Mouse (Mus musculus) CH12.LX (cell line): ENCODE measurements around the gene Gm17949. TPM values are rescaled to one million over a fixed set of nuclear protein-coding genes. Genes with fewer than 3 reads are reported as not detected.

Experiments
- DNase-seq: peaks from one replicate; pipeline ENCODE4 v3.0.0-alpha.2; 2013; ENCODE audit errors: extremely low read depth
- H3K27ac ChIP-seq: 2 replicates; pipeline ENCODE4 v1.5.1; 2012; ENCODE audit warnings: low read depth, mild to moderate bottlenecking, control low read depth, moderate library complexity; ENCODE audit not compliant: insufficient read depth
- H3K27me3 ChIP-seq: replicated peaks from 2 replicates; pipeline ENCODE3; 2012; ENCODE audit warnings: inconsistent platforms
- H3K36me3 ChIP-seq, 2 experiments: replicated peaks in 1 of 2; 2 replicates each; pipeline versions ENCODE3 to v1.6.1; 2012; ENCODE audit warnings: inconsistent platforms in 1 of 2, low read length in 1 of 2, mild to moderate bottlenecking in 1 of 2, mixed read lengths in 1 of 2, moderate library complexity in 1 of 2; ENCODE audit not compliant: control insufficient read depth in 1 of 2, insufficient read depth in 1 of 2
- H3K4me1 ChIP-seq, 2 experiments: 2 replicates each; pipeline ENCODE4 v1.6.1; 2012; ENCODE audit warnings: inconsistent platforms in 1 of 2, moderate library complexity in 1 of 2; ENCODE audit not compliant: insufficient read depth in 2 of 2, control insufficient read depth in 1 of 2
- H3K4me2 ChIP-seq: 2 replicates; pipeline ENCODE4 v1.6.1; 2012; ENCODE audit warnings: low read depth, mild to moderate bottlenecking, control low read depth; ENCODE audit not compliant: poor library complexity, insufficient read depth, severe bottlenecking
- H3K4me3 ChIP-seq, 3 experiments: fragments of 150-350 bp in 1 of 3; sonication (generic) in 1 of 3; replicated peaks in 1 of 3; 2 replicates each; pipeline versions ENCODE3 to v1.5.1; 2011 to 2012; ENCODE audit warnings: low read depth in 2 of 3, low read length in 2 of 3, mild to moderate bottlenecking in 2 of 3, moderate library complexity in 2 of 3, control low read depth in 1 of 3, improper control_type of control experiment in 1 of 3, inconsistent platforms in 1 of 3, mixed read lengths in 1 of 3; ENCODE audit not compliant: poor library complexity in 1 of 3
- H3K79me2 ChIP-seq: replicated peaks from 2 replicates; pipeline ENCODE4 v1.6.1; 2012; ENCODE audit warnings: mild to moderate bottlenecking, moderate library complexity; ENCODE audit not compliant: control insufficient read depth, poor library complexity, insufficient read depth, severe bottlenecking; ENCODE audit errors: extremely low read depth
- H3K9ac ChIP-seq: 2 replicates; pipeline ENCODE4 v1.6.1; 2012; ENCODE audit warnings: low read depth, mild to moderate bottlenecking, control low read depth, moderate library complexity; ENCODE audit not compliant: insufficient read depth
- H3K9me3 ChIP-seq: replicated peaks from 2 replicates; pipeline ENCODE3; 2012; ENCODE audit warnings: low read length, inconsistent platforms, mixed read lengths
- BHLHE40 ChIP-seq: IDR thresholded peaks from 2 replicates; pipeline ENCODE4 v1.6.1; 2011; ENCODE audit warnings: mild to moderate bottlenecking, low read depth, low read length, improper control_type of control experiment
- CHD1 ChIP-seq: IDR thresholded peaks from 2 replicates; pipeline ENCODE4 v1.6.1; 2012; ENCODE audit warnings: low read depth, low read length, improper control_type of control experiment, inconsistent platforms
- CHD2 ChIP-seq: IDR thresholded peaks from 2 replicates; pipeline ENCODE4 v1.6.1; 2011; ENCODE audit warnings: low read length, improper control_type of control experiment
- CTCF ChIP-seq, 2 experiments: IDR thresholded peaks in 1 of 2; conservative IDR thresholded peaks in 1 of 2; 2 replicates each; pipeline ENCODE4 v1.5.1; 2011 to 2012; ENCODE audit warnings: low read depth in 2 of 2, low read length in 2 of 2, improper control_type of control experiment in 1 of 2, inconsistent platforms in 1 of 2, mild to moderate bottlenecking in 1 of 2, moderate library complexity in 1 of 2
- ELF1 ChIP-seq: IDR thresholded peaks from 2 replicates; pipeline ENCODE4 v1.6.1; 2014; ENCODE audit warnings: low read depth, mild to moderate bottlenecking, inconsistent platforms, low read length, improper control_type of control experiment
- EP300 ChIP-seq: IDR thresholded peaks from 2 replicates; pipeline ENCODE4 v1.6.1; 2011; ENCODE audit warnings: low read length, improper control_type of control experiment
- ETS1 ChIP-seq: conservative IDR thresholded peaks from 2 replicates; pipeline ENCODE4 v1.6.1; 2012; ENCODE audit warnings: low read depth, mild to moderate bottlenecking, inconsistent platforms, low read length, improper control_type of control experiment, moderate library complexity
- GABPA ChIP-seq: IDR thresholded peaks from 2 replicates; pipeline ENCODE4 v1.6.1; 2012; ENCODE audit warnings: low read depth, low read length, improper control_type of control experiment, inconsistent platforms; ENCODE audit not compliant: insufficient replicate concordance
- HCFC1 ChIP-seq: IDR thresholded peaks from 2 replicates; pipeline ENCODE4 v1.6.1; 2012; ENCODE audit warnings: low read depth, mild to moderate bottlenecking, inconsistent platforms, low read length, improper control_type of control experiment
- IRF4 ChIP-seq: IDR thresholded peaks from 2 replicates; pipeline ENCODE4 v1.6.1; 2014; ENCODE audit warnings: low read depth, mild to moderate bottlenecking, inconsistent platforms, low read length, improper control_type of control experiment
- JUN ChIP-seq: IDR thresholded peaks from 2 replicates; pipeline ENCODE4 v1.6.1; 2011; ENCODE audit warnings: low read depth, mild to moderate bottlenecking, low read length, improper control_type of control experiment, moderate library complexity; ENCODE audit not compliant: insufficient read depth
- JUND ChIP-seq: conservative IDR thresholded peaks from 2 replicates; pipeline ENCODE4 v1.6.1; 2011; ENCODE audit warnings: low read depth, low read length, improper control_type of control experiment
- MAFK ChIP-seq: IDR thresholded peaks from 2 replicates; pipeline ENCODE4 v1.6.1; 2011; ENCODE audit warnings: low read length, improper control_type of control experiment; ENCODE audit not compliant: insufficient replicate concordance
- MAX ChIP-seq: IDR thresholded peaks from 2 replicates; pipeline ENCODE4 v1.6.1; 2011; ENCODE audit warnings: low read length, improper control_type of control experiment
- MAZ ChIP-seq: IDR thresholded peaks from 2 replicates; pipeline ENCODE4 v1.6.1; 2012; ENCODE audit warnings: low read depth, mild to moderate bottlenecking, inconsistent platforms, low read length, improper control_type of control experiment, moderate library complexity
- MEF2A ChIP-seq: IDR thresholded peaks from 2 replicates; pipeline ENCODE4 v1.6.1; 2014; ENCODE audit warnings: low read depth, mild to moderate bottlenecking, inconsistent platforms, low read length, improper control_type of control experiment, borderline replicate concordance
- MXI1 ChIP-seq: IDR thresholded peaks from 2 replicates; pipeline ENCODE4 v1.6.1; 2011; ENCODE audit warnings: mild to moderate bottlenecking, low read depth, low read length, improper control_type of control experiment
- MYC ChIP-seq: IDR thresholded peaks from 2 replicates; pipeline ENCODE4 v1.6.1; 2011; ENCODE audit warnings: low read depth, mild to moderate bottlenecking, improper control_type of control experiment, low read length
- NELFE ChIP-seq: IDR thresholded peaks from 2 replicates; pipeline ENCODE4 v1.6.1; 2011; ENCODE audit warnings: low read depth, low read length, improper control_type of control experiment
- NRF1 ChIP-seq: IDR thresholded peaks from 2 replicates; pipeline ENCODE4 v1.6.1; 2014; ENCODE audit warnings: low read depth, mild to moderate bottlenecking, inconsistent platforms, low read length, improper control_type of control experiment, moderate library complexity
- PAX5 ChIP-seq: IDR thresholded peaks from 2 replicates; pipeline ENCODE4 v1.6.1; 2012; ENCODE audit warnings: low read length, inconsistent platforms, mixed read lengths
- POLR2A ChIP-seq: IDR thresholded peaks from 2 replicates; pipeline ENCODE4 v1.6.1; 2011; ENCODE audit warnings: low read depth, mild to moderate bottlenecking, improper control_type of control experiment, low read length
- POLR2AphosphoS2 ChIP-seq: IDR thresholded peaks from 2 replicates; pipeline ENCODE4 v1.6.1; 2011; ENCODE audit warnings: low read depth, low read length, improper control_type of control experiment
- RCOR1 ChIP-seq: conservative IDR thresholded peaks from 2 replicates; pipeline ENCODE4 v1.6.1; 2012; ENCODE audit warnings: low read depth, mild to moderate bottlenecking, inconsistent platforms, low read length, improper control_type of control experiment
- SIN3A ChIP-seq: IDR thresholded peaks from 2 replicates; pipeline ENCODE4 v1.6.1; 2012; ENCODE audit warnings: low read length, improper control_type of control experiment, inconsistent platforms
- SMC3 ChIP-seq: IDR thresholded peaks from 2 replicates; pipeline ENCODE4 v1.6.1; 2011; ENCODE audit warnings: low read depth, low read length, improper control_type of control experiment
- TBP ChIP-seq: conservative IDR thresholded peaks from 2 replicates; pipeline ENCODE4 v1.6.1; 2011; ENCODE audit warnings: low read depth, low read length, improper control_type of control experiment
- TCF12 ChIP-seq: IDR thresholded peaks from 2 replicates; pipeline ENCODE4 v1.6.1; 2014; ENCODE audit warnings: low read depth, mild to moderate bottlenecking, inconsistent platforms, low read length, improper control_type of control experiment
- UBTF ChIP-seq: IDR thresholded peaks from 2 replicates; pipeline ENCODE4 v1.6.1; 2012; ENCODE audit warnings: low read depth, mild to moderate bottlenecking, inconsistent platforms, low read length, improper control_type of control experiment, moderate library complexity
- USF1 ChIP-seq: IDR thresholded peaks from 2 replicates; pipeline ENCODE4 v1.6.1; 2014; ENCODE audit warnings: low read depth, mild to moderate bottlenecking, inconsistent platforms, low read length, improper control_type of control experiment
- USF2 ChIP-seq: conservative IDR thresholded peaks from 2 replicates; pipeline ENCODE4 v1.6.1; 2011; ENCODE audit warnings: low read depth, low read length, improper control_type of control experiment
- ZC3H11A ChIP-seq: IDR thresholded peaks from 2 replicates; pipeline ENCODE4 v1.6.1; 2012; ENCODE audit warnings: low read depth, mild to moderate bottlenecking, inconsistent platforms, low read length, improper control_type of control experiment
- ZKSCAN1 ChIP-seq: IDR thresholded peaks from 2 replicates; pipeline ENCODE4 v1.6.1; 2012; ENCODE audit warnings: low read depth, inconsistent platforms, low read length, improper control_type of control experiment, borderline replicate concordance
- ZMIZ1 ChIP-seq: IDR thresholded peaks from 2 replicates; pipeline ENCODE4 v1.6.1; 2012; ENCODE audit warnings: low read depth, mild to moderate bottlenecking, inconsistent platforms, low read length, improper control_type of control experiment
- ZNF384 ChIP-seq: IDR thresholded peaks from 2 replicates; pipeline ENCODE4 v1.6.1; 2012; ENCODE audit warnings: low read depth, low read length, improper control_type of control experiment, inconsistent platforms
- dilution Hi-C: fragments of 300-500 bp; cut with MboI; formaldehyde crosslinking; loops from 2 replicates; pipeline ENCODE4 v1.14.3; 2020; ENCODE audit warnings: low sequenced_read_pairs; ENCODE audit not compliant: extremely low pct_unique_long_range_greater_than_20kb, extremely low pct_ligation_motif_present
- in situ Hi-C: fragments of 300-500 bp; cut with MboI; formaldehyde crosslinking; loops from 3 replicates; pipeline ENCODE4 v1.14.3; 2019; ENCODE audit warnings: low sequenced_read_pairs, low pct_ligation_motif_present, low pct_unique_long_range_greater_than_20kb, mixed read lengths
- polyA plus RNA-seq: library from polyadenylated mRNA; unstranded; fragments of >175 nt; gene quantifications from 2 replicates; pipeline ENCODE4 v1.2.1, GENCODE M21; 2012; ENCODE audit warnings: low read depth; ENCODE audit not compliant: insufficient read length
- total RNA-seq, 2 experiments: library from RNA; depleted of rRNA; stranded (reverse); fragments of 300-350 nt in 1 of 2; fragments of >200 nt in 1 of 2; gene quantifications; 2 replicates each; pipeline ENCODE4 v1.2.3; 2012 to 2014

Gm17949 gene
- total and polyA plus RNA-seq, 3 experiments: not detected

DNA sequence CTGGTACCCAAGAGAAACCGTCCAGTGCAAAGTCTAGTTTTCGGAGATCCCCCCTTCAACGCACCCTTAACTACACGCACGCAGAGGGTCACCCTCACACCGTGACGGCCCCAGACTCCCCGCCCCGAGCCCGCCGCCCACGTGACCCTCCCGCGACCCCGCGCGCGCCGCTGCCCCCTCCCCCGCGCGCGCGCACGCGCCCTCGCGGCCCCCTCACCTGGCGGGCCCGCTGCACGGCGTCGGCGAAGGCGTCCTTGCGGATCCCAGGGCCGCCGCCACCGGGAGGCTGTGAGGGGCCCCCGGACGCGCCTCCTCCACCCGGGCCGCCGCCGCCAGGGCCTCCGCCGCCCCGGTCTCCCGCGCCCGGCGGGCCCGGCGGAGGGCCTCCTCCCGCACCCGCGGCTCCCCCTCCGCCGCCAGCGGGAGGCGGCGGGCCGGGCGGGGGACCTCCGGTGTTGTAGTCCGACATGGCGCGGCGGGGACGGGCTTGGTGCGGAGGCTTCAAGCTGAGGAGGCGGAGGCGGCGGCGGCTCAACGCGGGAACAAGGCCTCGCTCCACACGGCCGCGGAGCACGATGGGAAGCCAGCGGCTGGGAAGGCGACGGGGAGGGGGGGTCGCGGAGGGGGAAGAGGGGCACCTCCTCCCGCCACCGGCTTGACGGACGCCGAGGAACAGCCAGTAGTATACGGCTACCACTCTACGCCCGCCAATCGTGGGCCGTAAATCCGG is 19.8 kb downstream of the Gm17949 start, which contains the start of gene Khsrp:
Gene Khsrp (minus strand): TSS at position 592 of the 730 bp plus-strand sequence.
- in situ Hi-C loops: no loop called here
- peak within 1 kb of the TSS; percentile 99 for H3K4me2 ChIP-seq
- dilution Hi-C loops: no loop called here

DNA sequence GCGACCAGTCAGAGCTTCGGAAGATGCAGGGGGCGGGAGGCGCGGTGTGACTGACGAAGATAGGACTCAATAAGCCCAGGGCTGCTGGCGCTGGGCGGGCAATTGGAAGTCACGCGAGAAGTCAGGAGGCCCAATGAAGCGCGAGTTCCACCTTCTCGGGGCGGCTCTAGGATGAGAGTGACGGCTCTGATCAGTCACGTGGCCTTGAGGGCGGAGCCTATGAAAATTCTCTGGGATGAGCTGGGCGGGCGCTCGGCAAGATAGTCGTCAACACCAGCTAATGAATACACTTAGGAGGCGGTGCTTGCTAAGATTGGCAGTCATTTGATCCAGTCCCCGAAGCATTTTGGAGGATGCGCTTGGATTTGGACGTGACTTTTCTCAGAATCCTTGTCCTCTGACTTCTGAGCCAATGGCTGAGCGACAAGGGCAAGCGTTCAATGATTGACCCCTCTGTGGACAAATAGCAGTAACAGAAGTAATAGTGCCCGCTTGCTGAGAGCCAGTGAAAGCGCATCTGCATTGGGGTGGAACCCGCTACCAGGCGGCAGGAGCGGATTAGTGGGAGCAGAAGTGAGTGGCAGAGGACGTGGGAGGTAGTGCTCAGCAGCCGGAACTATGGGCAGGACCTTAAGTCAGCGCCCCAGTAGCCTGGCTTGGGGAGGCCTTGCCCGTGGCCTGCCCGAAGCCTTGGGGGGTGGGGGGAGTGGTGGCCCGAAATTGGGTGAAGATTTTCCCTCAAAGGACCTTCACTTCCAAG is 20.6 kb downstream of the Gm17949 start:
- no peaks in the 10 kb centered on the region for H3K9me3 ChIP-seq
- dilution Hi-C loops: no loop called here
- peak overlapping the region; percentile 35 to 83 (median 66) for H3K4me3 ChIP-seq
- peak overlapping the region; percentile 68 for H3K4me2 ChIP-seq
- in situ Hi-C loops: no loop called here
- H3K4me1 ChIP-seq: peaks cover 7 to 34% of the 10 kb centered on the region in 2 experiments; a peak in 3 of 4 replicates
- H3K79me2 ChIP-seq: peaks cover 42% of the 10 kb centered on the region
- no peaks in the 10 kb centered on the region for H3K27me3 ChIP-seq
- peak overlapping the region; percentile 95 for H3K9ac ChIP-seq
- DNase-seq: peak; percentile 100
- peak overlapping the region; percentile 26; the same call in 1 of the 2 replicates for H3K27ac ChIP-seq
- peaks cover 18 to 25% of the 10 kb centered on the region in 2 experiments for H3K36me3 ChIP-seq
- TF ChIP-seq TBP (peak; percentile 77; the same call in 1 of the 2 replicates), CHD1 (no peak), EP300 (no peak), SIN3A (no peak), ZC3H11A (no peak), JUND (0 out of 2 replicates have a peak, but pooled peaks have one; percentile 25), CHD2 (peak; percentile 98), ETS1 (no peak), BHLHE40 (peak; percentile 74), POLR2AphosphoS2 (no peak), CTCF (conservative IDR thresholded peaks at IDR 0.05 in 1 of 2, IDR thresholded peaks at IDR 0.05 in 1 of 2; ENCODE audit: low read depth in 2 of 2, low read length in 2 of 2) (no peak), ZNF384 (no peak), PAX5 (no peak), ZKSCAN1 (no peak), JUN (no peak), MEF2A (0 out of 2 replicates have a peak, but pooled peaks have one; percentile 22), MAX (peak; percentile 96), HCFC1 (peak; percentile 73)

More for the DNA sequence above, 19.8 kb downstream of the Gm17949 start, which contains the start of gene Khsrp:
- H3K27ac ChIP-seq: peak within 1 kb of the TSS; percentile 31
- H3K9ac ChIP-seq: peak within 1 kb of the TSS; percentile 100
- TF ChIP-seq CHD2 (no peak), EP300 (no peak), NELFE (peak; percentile 60; the same call in 1 of the 2 replicates), CHD1 (no peak), NRF1 (peak; percentile 76), TCF12 (peak; percentile 52; the same call in 1 of the 2 replicates), UBTF (0 out of 2 replicates have a peak, but pooled peaks have one; percentile 43), USF2 (no peak; the same call in 1 of the 2 replicates), MAZ (peak; percentile 82), SIN3A (no peak), ZMIZ1 (peak; percentile 51; the same call in 1 of the 2 replicates), IRF4 (peak; percentile 23; the same call in 1 of the 2 replicates), PAX5 (no peak), ELF1 (peak; percentile 31; the same call in 1 of the 2 replicates), GABPA (no peak), JUN (no peak), SMC3 (no peak), USF1 (peak; percentile 81), RCOR1 (no peak), MAFK (no peak), POLR2AphosphoS2 (no peak), MYC (no peak), ZKSCAN1 (no peak), BHLHE40 (0 out of 2 replicates have a peak, but pooled peaks have one; percentile 22), MEF2A (no peak), POLR2A (peak; percentile 73), MXI1 (peak; percentile 26)
- H3K36me3 ChIP-seq: peaks cover 26 to 32% of the 10 kb centered on the region in 2 experiments
- H3K4me1 ChIP-seq: peaks cover 7 to 34% of the 10 kb centered on the region in 2 experiments; a peak in 3 of 4 replicates
- H3K9me3 ChIP-seq: no peaks in the 10 kb centered on the region
- DNase-seq: no peak
- H3K79me2 ChIP-seq: peaks cover 47% of the 10 kb centered on the region
- no peaks in the 10 kb centered on the region for H3K27me3 ChIP-seq
- peak within 1 kb of the TSS; percentile 82 to 95 (median 83) for H3K4me3 ChIP-seq
